11 mouse cellular contexts compared by ENCODE assay signal in genomic region chr6:29848808-29849207, GRCm38 (mm10).
DNase-seq lines count a peak whose midpoint lies in the region; ATAC-seq and TF ChIP-seq lines count a peak whose summit lies in the region.
"Had no signal": no experiment of that assay in that cellular context is flagged by ENCODE, and none has a peak within 500 bp of the region (broad histone marks: within the 10 kb centered on the region; RNA-seq: fewer than 3 reads in every experiment).

No protein-coding gene starts in this region.

- peak overlapping the region; percentile 25; the same call in 1 of the 2 replicates for H3K27ac ChIP-seq in lung, embryonic 14.5 days (ENCODE audit: low read depth)
- peak overlapping the region; percentile 89 for H3K27ac ChIP-seq in intestine, postnatal 0 days (ENCODE audit: low read depth, low read length)
- peak overlapping the region; percentile 56 for H3K27ac ChIP-seq in liver, postnatal 0 days (ENCODE audit: low read depth)
- H3K27ac ChIP-seq in midbrain, postnatal 0 days (ENCODE audit: low read depth, low read length) = no peak overlapping the region
- no peak overlapping the region for H3K27ac ChIP-seq in left cerebral cortex, adult 2 months
- H3K27ac ChIP-seq: forebrain, embryonic 12.5 days; hindbrain, embryonic 13.5 days had no signal

- intact Hi-C loops in left cerebral cortex, adult 2 months (cut with DNase I) = no loop called here

- no peak for TF ChIP-seq EP300 in liver, postnatal 0 days (IDR thresholded peaks at IDR 0.05; ENCODE audit: low read depth)

- H3K4me3 ChIP-seq in lung, embryonic 14.5 days (ENCODE audit: low read depth, low read length) = no peak overlapping the region
- no peak overlapping the region for H3K4me3 ChIP-seq in intestine, postnatal 0 days (ENCODE audit: low read depth, low read length)
- no peak overlapping the region for H3K4me3 ChIP-seq in liver, postnatal 0 days (ENCODE audit: low read depth, low read length)
- H3K4me3 ChIP-seq in midbrain, postnatal 0 days (ENCODE audit: low read depth, low read length) = no peak overlapping the region
- H3K4me3 ChIP-seq in left cerebral cortex, adult 2 months = no peak overlapping the region
- H3K4me3 ChIP-seq: forebrain, embryonic 12.5 days; hindbrain, embryonic 13.5 days had no signal

- TF ChIP-seq CTCF in lung, embryonic 14.5 days (IDR thresholded peaks at IDR 0.05; ENCODE audit: low read depth) = no peak
- TF ChIP-seq CTCF in intestine, postnatal 0 days (IDR thresholded peaks at IDR 0.05; ENCODE audit: low read depth) = no peak
- TF ChIP-seq CTCF in liver, postnatal 0 days (IDR thresholded peaks at IDR 0.05; ENCODE audit: low read depth) = no peak
- TF ChIP-seq CTCF in midbrain, postnatal 0 days (IDR thresholded peaks at IDR 0.05) = no peak
- TF ChIP-seq CTCF in left cerebral cortex, adult 2 months (IDR thresholded peaks at IDR 0.05) = no peak

- no peak overlapping the region for H3K4me2 ChIP-seq in lung, embryonic 14.5 days
- no peak overlapping the region; the same call in 1 of the 2 replicates for H3K4me2 ChIP-seq in intestine, postnatal 0 days (replicated peaks; ENCODE audit: low read depth)
- no peak overlapping the region for H3K4me2 ChIP-seq in liver, postnatal 0 days (ENCODE audit: low read depth, low read length)
- no peak overlapping the region for H3K4me2 ChIP-seq in midbrain, postnatal 0 days (ENCODE audit: low read depth, low read length, poor library complexity, severe bottlenecking)
- H3K4me2 ChIP-seq: forebrain, embryonic 12.5 days; hindbrain, embryonic 13.5 days had no signal

- H3K27me3 ChIP-seq in lung, embryonic 14.5 days (ENCODE audit: insufficient read depth, low read length) = no peaks in the 10 kb centered on the region
- no peaks in the 10 kb centered on the region for H3K27me3 ChIP-seq in intestine, postnatal 0 days (replicated peaks; ENCODE audit: control insufficient read depth, insufficient read depth, low read length)
- no peaks in the 10 kb centered on the region for H3K27me3 ChIP-seq in liver, postnatal 0 days (ENCODE audit: insufficient read depth, low read length)
- no peaks in the 10 kb centered on the region for H3K27me3 ChIP-seq in midbrain, postnatal 0 days (ENCODE audit: insufficient read depth, low read length)
- H3K27me3 ChIP-seq: forebrain, embryonic 12.5 days; hindbrain, embryonic 13.5 days had no signal

- 41% methylated on average over 3 of the region's 3 CpGs for WGBS in lung, embryonic 14.5 days
- 20% methylated on average over 3 of the region's 3 CpGs for WGBS in intestine, postnatal 0 days
- WGBS in liver, postnatal 0 days (ENCODE audit: insufficient replicate concordance) = 35% methylated on average over 3 of the region's 3 CpGs
- WGBS in midbrain, postnatal 0 days = 71% methylated on average over 3 of the region's 3 CpGs

- H3K9ac ChIP-seq in lung, embryonic 14.5 days = no peak overlapping the region
- no peak overlapping the region for H3K9ac ChIP-seq in intestine, postnatal 0 days (ENCODE audit: low read depth, low read length)
- H3K9ac ChIP-seq in liver, postnatal 0 days (replicated peaks) = no peak overlapping the region
- H3K9ac ChIP-seq in midbrain, postnatal 0 days (replicated peaks; ENCODE audit: low read length, poor library complexity, severe bottlenecking) = no peak overlapping the region
- H3K9ac ChIP-seq: forebrain, embryonic 12.5 days; hindbrain, embryonic 13.5 days had no signal

- H3K36me3 ChIP-seq in lung, embryonic 14.5 days (ENCODE audit: insufficient read depth) = no peaks in the 10 kb centered on the region
- no peaks in the 10 kb centered on the region for H3K36me3 ChIP-seq in intestine, postnatal 0 days (ENCODE audit: control insufficient read depth, insufficient read depth)
- no peaks in the 10 kb centered on the region for H3K36me3 ChIP-seq in liver, postnatal 0 days (replicated peaks; ENCODE audit: insufficient read depth, low read length)
- no peaks in the 10 kb centered on the region for H3K36me3 ChIP-seq in midbrain, postnatal 0 days (ENCODE audit: insufficient read depth, low read length)
- H3K36me3 ChIP-seq: forebrain, embryonic 12.5 days; hindbrain, embryonic 13.5 days had no signal

- no peak for ATAC-seq in lung, embryonic 14.5 days (ENCODE audit: insufficient read depth)
- ATAC-seq in intestine, postnatal 0 days = peak; percentile 50
- ATAC-seq in liver, postnatal 0 days = peak; percentile 89
- ATAC-seq in midbrain, postnatal 0 days (ENCODE audit: low FRiP score) = no peak
- ATAC-seq: midbrain, embryonic 16.5 days had no signal

- H3K9me3 ChIP-seq in lung, embryonic 14.5 days (ENCODE audit: low read depth, low read length) = no peaks in the 10 kb centered on the region
- H3K9me3 ChIP-seq in intestine, postnatal 0 days (ENCODE audit: control insufficient read depth) = no peaks in the 10 kb centered on the region
- no peaks in the 10 kb centered on the region for H3K9me3 ChIP-seq in liver, postnatal 0 days (ENCODE audit: low read length)
- H3K9me3 ChIP-seq in midbrain, postnatal 0 days (ENCODE audit: low read length) = no peaks in the 10 kb centered on the region
- H3K9me3 ChIP-seq: forebrain, embryonic 12.5 days; hindbrain, embryonic 13.5 days had no signal

- no peaks in the 10 kb centered on the region for H3K4me1 ChIP-seq in lung, embryonic 14.5 days (ENCODE audit: insufficient read depth)
- peaks cover 7% of the 10 kb centered on the region for H3K4me1 ChIP-seq in intestine, postnatal 0 days (replicated peaks; ENCODE audit: control insufficient read depth, insufficient read depth, low read length)
- H3K4me1 ChIP-seq in liver, postnatal 0 days (ENCODE audit: insufficient read depth) = peaks cover 16% of the 10 kb centered on the region
- no peaks in the 10 kb centered on the region for H3K4me1 ChIP-seq in midbrain, postnatal 0 days (ENCODE audit: insufficient read depth, low read length)
- H3K4me1 ChIP-seq: hindbrain, embryonic 13.5 days had no signal

- DNase-seq in lung, embryonic 14.5 days = peak; percentile 29
- no peak for DNase-seq in lung, postnatal 14 days
- peak; percentile 31 for DNase-seq in liver, postnatal 0 days
- DNase-seq in yolk sac, embryonic 10.5 days (ENCODE audit: low spot score) = peak; percentile 63
- no peak for DNase-seq in midbrain, postnatal 0 days (ENCODE audit: low spot score)
- DNase-seq in left cerebral cortex, adult 2 months (ENCODE audit: extremely low spot score in 1 of 2, low spot score in 2 of 2) = no peak
- no peak for DNase-seq in cerebellum, postnatal 14 days

Comparison
In these comparisons a context has a peak if more than half of its experiments do, and no peak if none do; other contexts are left out.
1. DNase-seq: peak in lung, embryonic 14.5 days (single experiment), liver, postnatal 0 days (single experiment) and yolk sac, embryonic 10.5 days (single experiment); none in lung, postnatal 14 days (single experiment), midbrain, postnatal 0 days (single experiment), left cerebral cortex, adult 2 months (0 of 2) and cerebellum, postnatal 14 days (0 of 2).
2. ATAC-seq: peak in intestine, postnatal 0 days (single experiment) and liver, postnatal 0 days (single experiment); none in lung, embryonic 14.5 days (single experiment) and midbrain, postnatal 0 days (single experiment).
3. H3K27ac ChIP-seq: peak in lung, embryonic 14.5 days (single experiment), intestine, postnatal 0 days (single experiment) and liver, postnatal 0 days (single experiment); none in midbrain, postnatal 0 days (single experiment) and left cerebral cortex, adult 2 months (single experiment).